Mouse (Mus musculus) ES-Bruce4 (cell line): ENCODE measurements around the gene Dguok.

Experiments used
- CTCF ChIP-seq: IDR thresholded peaks from one replicate; pipeline ENCODE4 v1.8.1; 2011; ENCODE audit warnings: low read depth, low read length
- EP300 ChIP-seq: IDR thresholded peaks from 2 replicates; pipeline ENCODE4 v1.6.1; 2011; ENCODE audit warnings: low read depth, low read length; ENCODE audit not compliant: insufficient read depth
- POLR2A ChIP-seq: IDR thresholded peaks from one replicate; pipeline ENCODE4 v1.8.1; 2011; ENCODE audit warnings: low read length; ENCODE audit not compliant: insufficient read depth

DNA sequence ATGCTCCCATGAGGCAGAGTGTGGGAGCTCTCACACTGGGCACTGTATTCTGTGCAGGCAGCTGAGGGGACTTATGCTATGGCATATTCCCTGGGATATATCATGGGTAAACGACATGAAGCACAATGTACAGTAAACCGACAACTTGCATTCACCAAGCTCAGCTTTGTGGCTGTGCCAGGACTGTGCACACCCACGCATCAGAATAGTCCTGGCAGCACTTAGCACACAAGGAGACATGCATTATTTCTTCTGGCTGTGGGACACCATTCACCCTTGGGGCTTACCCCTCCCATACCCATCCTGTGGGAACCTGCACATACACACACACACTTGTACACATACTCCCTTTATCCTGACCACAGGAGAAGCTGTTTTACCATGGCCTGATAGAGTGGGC, 68.2 kb downstream of the Dguok start:
- no peak for TF ChIP-seq CTCF
- no peak for TF ChIP-seq POLR2A
- TF ChIP-seq EP300 = no peak
